Mouse (Mus musculus): ENCODE measurements around the gene Adcy7.

DNA sequence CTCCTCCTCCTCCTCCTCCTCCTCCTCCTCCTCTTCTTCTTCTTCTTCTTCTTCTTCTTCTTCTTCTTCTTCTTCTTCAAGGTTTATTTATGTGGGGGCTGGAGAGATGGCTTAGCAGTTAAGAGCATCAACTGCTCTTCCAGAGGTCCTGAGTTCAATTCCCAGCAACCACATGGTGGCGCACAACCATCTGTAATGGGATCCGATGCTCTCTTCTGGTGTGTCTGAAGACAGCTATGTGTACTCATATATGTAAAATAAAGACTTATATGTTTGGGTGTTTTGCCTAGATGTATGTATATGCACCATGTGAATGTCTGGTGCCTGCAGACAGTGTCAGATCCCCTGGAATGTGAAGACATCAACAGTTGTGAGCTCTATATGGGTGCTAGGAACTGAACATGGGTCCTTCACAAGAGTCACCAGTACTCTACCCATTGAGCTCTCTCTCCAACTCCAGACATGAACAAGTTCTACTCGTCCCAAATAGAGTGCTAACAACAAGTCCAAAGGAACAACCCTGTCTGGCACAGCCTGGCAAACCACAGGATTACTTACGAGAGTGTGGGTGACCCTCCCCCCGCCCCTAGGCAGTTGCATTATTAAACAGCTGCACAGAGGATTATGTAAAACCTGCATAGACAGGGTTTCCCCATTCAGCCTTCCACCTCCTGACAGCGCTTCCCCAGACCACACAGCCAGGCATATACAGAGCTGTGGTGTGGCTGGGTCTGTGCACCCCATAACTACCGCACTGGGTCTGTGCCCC lies 2.9 kb upstream of the Adcy7 start:
- TF ChIP-seq POLR2A (IDR thresholded peaks at IDR 0.05; ENCODE audit: insufficient read depth, low read depth, low read length) (no peak), CTCF (IDR thresholded peaks at IDR 0.05; ENCODE audit: insufficient read depth, low read depth, low read length) (no peak)
